Mouse (Mus musculus): Measurements from ENCODE around the gene Prelid1. TPM values are rescaled to one million over a fixed set of nuclear protein-coding genes. Genes with fewer than 3 reads are reported as not detected.
A peak's percentile ranks its signal among the peaks of the same experiment; 100 is the strongest.

Gene Prelid1
- total and polyA plus RNA-seq, 3 experiments, result 203 to 630 TPM; not detected in 1

DNA sequence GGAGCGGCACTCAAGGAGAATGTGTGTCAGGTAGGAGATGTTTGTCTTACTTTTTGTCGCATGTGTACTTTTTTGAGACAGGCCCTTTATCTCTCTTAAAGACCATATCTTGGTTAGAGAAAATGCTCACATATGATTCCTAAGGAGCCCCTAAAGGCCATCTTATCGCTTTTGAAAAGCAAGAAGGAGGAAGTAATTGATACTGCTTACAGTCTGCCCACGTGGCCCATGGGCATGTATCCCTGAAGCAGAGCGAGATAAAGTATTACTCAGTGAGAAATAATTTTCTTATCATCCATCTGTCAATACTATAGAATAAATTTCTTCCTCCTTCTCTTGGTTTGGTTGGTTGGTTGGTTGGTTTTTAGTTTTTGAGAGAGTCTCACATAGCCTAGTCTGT lies 42.7 kb upstream of the Prelid1 start:
- Histone ChIP-seq H3K9ac (ENCODE audit: control insufficient read depth, low read depth, low read length, poor library complexity, severe bottlenecking) (peak overlapping the region; percentile 16; the same call in 1 of the 2 replicates), H3K27ac (ENCODE audit: control insufficient read depth, low read depth, low read length) (peak overlapping the region; percentile 56), H3K4me3 (ENCODE audit: control insufficient read depth in 1 of 2, insufficient read depth in 1 of 2, low read depth in 2 of 2, low read length in 2 of 2) (peak overlapping the region; percentile 41 to 44), H3K4me1 (ENCODE audit: control insufficient read depth in 1 of 2, insufficient read depth in 2 of 2, low read length in 2 of 2) (peaks cover 2 to 6% of the 10 kb centered on the region in 2 experiments; a peak in 2 of 4 replicates), H3K79me2 (ENCODE audit: control insufficient read depth, insufficient read depth, low read length, poor library complexity) (no peaks in the 10 kb centered on the region), H3K27me3 (ENCODE audit: control insufficient read depth in 1 of 2, insufficient read depth in 2 of 2, low read length in 2 of 2) (no peaks in the 10 kb centered on the region), H3K36me3 (ENCODE audit: control insufficient read depth in 1 of 2, insufficient read depth in 2 of 2, low read length in 2 of 2) (peaks cover 0 to 10% of the 10 kb centered on the region in 2 experiments; a peak in 2 of 4 replicates), H3K9me3 (replicated peaks; ENCODE audit: insufficient read depth, low read length) (no peaks in the 10 kb centered on the region)
- peak; percentile 72 for DNase-seq (ENCODE audit: low read depth, low spot score)
- TF ChIP-seq EP300 (IDR thresholded peaks at IDR 0.05; ENCODE audit: low read depth in 1 of 2, low read length in 2 of 2) (peak; percentile 59 to 76; a peak in 3 of 4 replicates), SIN3A (IDR thresholded peaks at IDR 0.05; ENCODE audit: low read length) (peak; percentile 90), MEF2A (IDR thresholded peaks at IDR 0.05; ENCODE audit: extremely low read depth, insufficient replicate concordance, low read depth, low read length, poor library complexity, severe bottlenecking) (no peak), NRF1 (IDR thresholded peaks at IDR 0.05; ENCODE audit: insufficient read depth, low read depth, low read length, poor library complexity, severe bottlenecking) (no peak), ETS1 (IDR thresholded peaks at IDR 0.05; ENCODE audit: low read depth, low read length) (peak; percentile 79), GATA1 (IDR thresholded peaks at IDR 0.05; ENCODE audit: low read depth, low read length) (peak; percentile 76), TCF12 (IDR thresholded peaks at IDR 0.05; ENCODE audit: low read depth, low read length) (0 out of 2 replicates have a peak, but pooled peaks have one; percentile 31), MAZ (IDR thresholded peaks at IDR 0.05; ENCODE audit: low read depth, low read length) (peak; percentile 70; the same call in 1 of the 2 replicates), NELFE (IDR thresholded peaks at IDR 0.05; ENCODE audit: low read depth, low read length) (no peak), BHLHE40 (IDR thresholded peaks at IDR 0.05; ENCODE audit: borderline replicate concordance, low read depth, low read length) (0 out of 2 replicates have a peak, but pooled peaks have one; percentile 37), TAL1 (IDR thresholded peaks at IDR 0.05; ENCODE audit: low read length) (no peak), RCOR1 (IDR thresholded peaks at IDR 0.05; ENCODE audit: low read depth, low read length) (peak; percentile 37; the same call in 1 of the 2 replicates), POLR2A (IDR thresholded peaks at IDR 0.05; ENCODE audit: control insufficient read depth in 1 of 2, insufficient read depth in 1 of 2, low read depth in 1 of 2, low read length in 2 of 2, poor library complexity in 1 of 2) (no peak), MAX (IDR thresholded peaks at IDR 0.05; ENCODE audit: low read length) (peak; percentile 94), TBP (IDR thresholded peaks at IDR 0.05; ENCODE audit: low read depth, low read length) (no peak), USF1 (IDR thresholded peaks at IDR 0.05; ENCODE audit: low read depth, low read length) (peak; percentile 94), MYC (IDR thresholded peaks at IDR 0.05; ENCODE audit: low read depth, low read length) (peak; percentile 98), MAFK (IDR thresholded peaks at IDR 0.05; ENCODE audit: borderline replicate concordance, low read depth, low read length) (no peak), CTCF (IDR thresholded peaks at IDR 0.05 in 2 of 3, conservative IDR thresholded peaks at IDR 0.05 in 1 of 3; ENCODE audit: control insufficient read depth in 1 of 3, insufficient read depth in 1 of 3, low read depth in 2 of 3, low read length in 3 of 3, poor library complexity in 1 of 3, severe bottlenecking in 1 of 3) (no peak), ELF1 (IDR thresholded peaks at IDR 0.05; ENCODE audit: low read depth, low read length) (0 out of 2 replicates have a peak, but pooled peaks have one; percentile 14), ZC3H11A (IDR thresholded peaks at IDR 0.05; ENCODE audit: low read depth, low read length) (no peak), E2F4 (IDR thresholded peaks at IDR 0.05; ENCODE audit: borderline replicate concordance, low read depth, low read length) (no peak), USF2 (IDR thresholded peaks at IDR 0.05; ENCODE audit: borderline replicate concordance in 1 of 2, insufficient read depth in 1 of 2, low read depth in 1 of 2, low read length in 2 of 2) (peak in 1 of 2 experiments; percentile 77; a peak in 2 of 4 replicates), MXI1 (IDR thresholded peaks at IDR 0.05; ENCODE audit: low read depth, low read length) (peak; percentile 97), MYB (IDR thresholded peaks at IDR 0.05; ENCODE audit: low read depth, low read length) (no peak)

All from MEL (cell line).